Mouse (Mus musculus): Measurements from ENCODE around the gene Sik3.

Gene Sik3

GRCm38 (mm10) chr9:46235196-46235595, 222.6 kb downstream of the Sik3 start:
- DNase-seq = peak; percentile 76 to 81

- DNase-seq = no peak
These were observed 222.8 kb downstream of the Sik3 start, which contains the start of gene Apoc3 for GRCm38 (mm10) chr9:46235596-46235648. Apoc3 (minus strand) TSS chr9:46235636.

- peak; percentile 54 to 56 for DNase-seq
These were observed 223.0 kb downstream of the Sik3 start for GRCm38 (mm10) chr9:46235649-46236048.

GRCm38 (mm10) chr9:46238850-46239249, 226.2 kb downstream of the Sik3 start:
- DNase-seq = no peak

- DNase-seq = peak; percentile 55 to 76
These were observed 228.0 kb downstream of the Sik3 start, which contains the start of gene Apoa4 for GRCm38 (mm10) chr9:46240526-46241153. Apoa4 (plus strand) TSS chr9:46240696.

- no peak for DNase-seq
These were observed 229.2 kb downstream of the Sik3 start for GRCm38 (mm10) chr9:46241818-46242217.

- no peak for DNase-seq
These were observed 230.5 kb downstream of the Sik3 start for GRCm38 (mm10) chr9:46243122-46243521.

- DNase-seq = no peak
These were observed 231.0 kb downstream of the Sik3 start for GRCm38 (mm10) chr9:46243584-46243983.

GRCm38 (mm10) chr9:46246752-46247324, 234.2 kb downstream of the Sik3 start:
- DNase-seq = peak; percentile 74 to 82

- no peak for DNase-seq
These were observed 243.6 kb downstream of the Sik3 start for GRCm38 (mm10) chr9:46256177-46256576.

GRCm38 (mm10) chr9:46256658-46257385, 244.2 kb downstream of the Sik3 start:
- DNase-seq = no peak

- DNase-seq = no peak
These were observed 244.9 kb downstream of the Sik3 start for GRCm38 (mm10) chr9:46257546-46257945.

GRCm38 (mm10) chr9:46259111-46259510, 246.5 kb downstream of the Sik3 start:
- no peak for DNase-seq

- DNase-seq = peak; percentile 25 to 56
These were observed 248.5 kb downstream of the Sik3 start for GRCm38 (mm10) chr9:46261131-46261530.

- DNase-seq = no peak
These were observed 255.8 kb downstream of the Sik3 start, which contains the start of gene Apoa5 for GRCm38 (mm10) chr9:46268343-46268873. Apoa5 (plus strand) TSS chr9:46268633.

- DNase-seq = no peak
These were observed 256.5 kb downstream of the Sik3 start for GRCm38 (mm10) chr9:46269125-46269524.

GRCm38 (mm10) chr9:46270782-46271181, 258.2 kb downstream of the Sik3 start:
- DNase-seq = no peak

GRCm38 (mm10) chr9:46272070-46272469, 259.4 kb downstream of the Sik3 start:
- no peak for DNase-seq

GRCm38 (mm10) chr9:46272677-46273454, 260.2 kb downstream of the Sik3 start, which contains the start of gene Zpr1:
Zpr1 (plus strand) TSS chr9:46273064.
- DNase-seq = peak; percentile 92 to 94

Data from kidney, postnatal 36 days (tissue).